Mouse (Mus musculus) CH12.LX (cell line): ENCODE measurements around the gene Smim15. TPM values are rescaled to one million over a fixed set of nuclear protein-coding genes. Genes with fewer than 3 reads are reported as not detected.

ENCODE experiments used
- DNase-seq: peaks from one replicate; pipeline ENCODE4 v3.0.0-alpha.2; 2013; ENCODE audit errors: extremely low read depth
- H3K27ac ChIP-seq: 2 replicates; pipeline ENCODE4 v1.5.1; 2012; ENCODE audit warnings: low read depth, mild to moderate bottlenecking, control low read depth, moderate library complexity; ENCODE audit not compliant: insufficient read depth
- H3K27me3 ChIP-seq: replicated peaks from 2 replicates; pipeline ENCODE3; 2012; ENCODE audit warnings: inconsistent platforms
- H3K36me3 ChIP-seq, 2 experiments: replicated peaks in 1 of 2; 2 replicates each; pipeline versions ENCODE3 to v1.6.1; 2012; ENCODE audit warnings: inconsistent platforms in 1 of 2, low read length in 1 of 2, mild to moderate bottlenecking in 1 of 2, mixed read lengths in 1 of 2, moderate library complexity in 1 of 2; ENCODE audit not compliant: control insufficient read depth in 1 of 2, insufficient read depth in 1 of 2
- H3K4me1 ChIP-seq, 2 experiments: 2 replicates each; pipeline ENCODE4 v1.6.1; 2012; ENCODE audit warnings: inconsistent platforms in 1 of 2, moderate library complexity in 1 of 2; ENCODE audit not compliant: insufficient read depth in 2 of 2, control insufficient read depth in 1 of 2
- H3K4me2 ChIP-seq: 2 replicates; pipeline ENCODE4 v1.6.1; 2012; ENCODE audit warnings: low read depth, mild to moderate bottlenecking, control low read depth; ENCODE audit not compliant: poor library complexity, insufficient read depth, severe bottlenecking
- H3K4me3 ChIP-seq, 3 experiments: fragments of 150-350 bp in 1 of 3; sonication (generic) in 1 of 3; replicated peaks in 1 of 3; 2 replicates each; pipeline versions ENCODE3 to v1.5.1; 2011 to 2012; ENCODE audit warnings: low read depth in 2 of 3, low read length in 2 of 3, mild to moderate bottlenecking in 2 of 3, moderate library complexity in 2 of 3, control low read depth in 1 of 3, improper control_type of control experiment in 1 of 3, inconsistent platforms in 1 of 3, mixed read lengths in 1 of 3; ENCODE audit not compliant: poor library complexity in 1 of 3
- H3K79me2 ChIP-seq: replicated peaks from 2 replicates; pipeline ENCODE4 v1.6.1; 2012; ENCODE audit warnings: mild to moderate bottlenecking, moderate library complexity; ENCODE audit not compliant: control insufficient read depth, poor library complexity, insufficient read depth, severe bottlenecking; ENCODE audit errors: extremely low read depth
- H3K9ac ChIP-seq: 2 replicates; pipeline ENCODE4 v1.6.1; 2012; ENCODE audit warnings: low read depth, mild to moderate bottlenecking, control low read depth, moderate library complexity; ENCODE audit not compliant: insufficient read depth
- H3K9me3 ChIP-seq: replicated peaks from 2 replicates; pipeline ENCODE3; 2012; ENCODE audit warnings: low read length, inconsistent platforms, mixed read lengths
- CHD1 ChIP-seq: IDR thresholded peaks from 2 replicates; pipeline ENCODE4 v1.6.1; 2012; ENCODE audit warnings: low read depth, low read length, improper control_type of control experiment, inconsistent platforms
- CTCF ChIP-seq, 2 experiments: IDR thresholded peaks in 1 of 2; conservative IDR thresholded peaks in 1 of 2; 2 replicates each; pipeline ENCODE4 v1.5.1; 2011 to 2012; ENCODE audit warnings: low read depth in 2 of 2, low read length in 2 of 2, improper control_type of control experiment in 1 of 2, inconsistent platforms in 1 of 2, mild to moderate bottlenecking in 1 of 2, moderate library complexity in 1 of 2
- ETS1 ChIP-seq: conservative IDR thresholded peaks from 2 replicates; pipeline ENCODE4 v1.6.1; 2012; ENCODE audit warnings: low read depth, mild to moderate bottlenecking, inconsistent platforms, low read length, improper control_type of control experiment, moderate library complexity
- GABPA ChIP-seq: IDR thresholded peaks from 2 replicates; pipeline ENCODE4 v1.6.1; 2012; ENCODE audit warnings: low read depth, low read length, improper control_type of control experiment, inconsistent platforms; ENCODE audit not compliant: insufficient replicate concordance
- HCFC1 ChIP-seq: IDR thresholded peaks from 2 replicates; pipeline ENCODE4 v1.6.1; 2012; ENCODE audit warnings: low read depth, mild to moderate bottlenecking, inconsistent platforms, low read length, improper control_type of control experiment
- MAFK ChIP-seq: IDR thresholded peaks from 2 replicates; pipeline ENCODE4 v1.6.1; 2011; ENCODE audit warnings: low read length, improper control_type of control experiment; ENCODE audit not compliant: insufficient replicate concordance
- MAX ChIP-seq: IDR thresholded peaks from 2 replicates; pipeline ENCODE4 v1.6.1; 2011; ENCODE audit warnings: low read length, improper control_type of control experiment
- MAZ ChIP-seq: IDR thresholded peaks from 2 replicates; pipeline ENCODE4 v1.6.1; 2012; ENCODE audit warnings: low read depth, mild to moderate bottlenecking, inconsistent platforms, low read length, improper control_type of control experiment, moderate library complexity
- MEF2A ChIP-seq: IDR thresholded peaks from 2 replicates; pipeline ENCODE4 v1.6.1; 2014; ENCODE audit warnings: low read depth, mild to moderate bottlenecking, inconsistent platforms, low read length, improper control_type of control experiment, borderline replicate concordance
- MXI1 ChIP-seq: IDR thresholded peaks from 2 replicates; pipeline ENCODE4 v1.6.1; 2011; ENCODE audit warnings: mild to moderate bottlenecking, low read depth, low read length, improper control_type of control experiment
- MYC ChIP-seq: IDR thresholded peaks from 2 replicates; pipeline ENCODE4 v1.6.1; 2011; ENCODE audit warnings: low read depth, mild to moderate bottlenecking, improper control_type of control experiment, low read length
- PAX5 ChIP-seq: IDR thresholded peaks from 2 replicates; pipeline ENCODE4 v1.6.1; 2012; ENCODE audit warnings: low read length, inconsistent platforms, mixed read lengths
- POLR2A ChIP-seq: IDR thresholded peaks from 2 replicates; pipeline ENCODE4 v1.6.1; 2011; ENCODE audit warnings: low read depth, mild to moderate bottlenecking, improper control_type of control experiment, low read length
- POLR2AphosphoS2 ChIP-seq: IDR thresholded peaks from 2 replicates; pipeline ENCODE4 v1.6.1; 2011; ENCODE audit warnings: low read depth, low read length, improper control_type of control experiment
- RAD21 ChIP-seq: IDR thresholded peaks from 2 replicates; pipeline ENCODE4 v1.6.1; 2011; ENCODE audit warnings: low read depth, mild to moderate bottlenecking, low read length, improper control_type of control experiment, moderate library complexity
- SIN3A ChIP-seq: IDR thresholded peaks from 2 replicates; pipeline ENCODE4 v1.6.1; 2012; ENCODE audit warnings: low read length, improper control_type of control experiment, inconsistent platforms
- SMC3 ChIP-seq: IDR thresholded peaks from 2 replicates; pipeline ENCODE4 v1.6.1; 2011; ENCODE audit warnings: low read depth, low read length, improper control_type of control experiment
- TBP ChIP-seq: conservative IDR thresholded peaks from 2 replicates; pipeline ENCODE4 v1.6.1; 2011; ENCODE audit warnings: low read depth, low read length, improper control_type of control experiment
- TCF12 ChIP-seq: IDR thresholded peaks from 2 replicates; pipeline ENCODE4 v1.6.1; 2014; ENCODE audit warnings: low read depth, mild to moderate bottlenecking, inconsistent platforms, low read length, improper control_type of control experiment
- UBTF ChIP-seq: IDR thresholded peaks from 2 replicates; pipeline ENCODE4 v1.6.1; 2012; ENCODE audit warnings: low read depth, mild to moderate bottlenecking, inconsistent platforms, low read length, improper control_type of control experiment, moderate library complexity
- USF1 ChIP-seq: IDR thresholded peaks from 2 replicates; pipeline ENCODE4 v1.6.1; 2014; ENCODE audit warnings: low read depth, mild to moderate bottlenecking, inconsistent platforms, low read length, improper control_type of control experiment
- ZKSCAN1 ChIP-seq: IDR thresholded peaks from 2 replicates; pipeline ENCODE4 v1.6.1; 2012; ENCODE audit warnings: low read depth, inconsistent platforms, low read length, improper control_type of control experiment, borderline replicate concordance
- ZMIZ1 ChIP-seq: IDR thresholded peaks from 2 replicates; pipeline ENCODE4 v1.6.1; 2012; ENCODE audit warnings: low read depth, mild to moderate bottlenecking, inconsistent platforms, low read length, improper control_type of control experiment
- ZNF384 ChIP-seq: IDR thresholded peaks from 2 replicates; pipeline ENCODE4 v1.6.1; 2012; ENCODE audit warnings: low read depth, low read length, improper control_type of control experiment, inconsistent platforms
- dilution Hi-C: fragments of 300-500 bp; cut with MboI; formaldehyde crosslinking; loops from 2 replicates; pipeline ENCODE4 v1.14.3; 2020; ENCODE audit warnings: low sequenced_read_pairs; ENCODE audit not compliant: extremely low pct_unique_long_range_greater_than_20kb, extremely low pct_ligation_motif_present
- in situ Hi-C: fragments of 300-500 bp; cut with MboI; formaldehyde crosslinking; loops from 3 replicates; pipeline ENCODE4 v1.14.3; 2019; ENCODE audit warnings: low sequenced_read_pairs, low pct_ligation_motif_present, low pct_unique_long_range_greater_than_20kb, mixed read lengths
- polyA plus RNA-seq: library from polyadenylated mRNA; unstranded; fragments of >175 nt; gene quantifications from 2 replicates; pipeline ENCODE4 v1.2.1, GENCODE M21; 2012; ENCODE audit warnings: low read depth; ENCODE audit not compliant: insufficient read length
- total RNA-seq, 2 experiments: library from RNA; depleted of rRNA; stranded (reverse); fragments of 300-350 nt in 1 of 2; fragments of >200 nt in 1 of 2; gene quantifications; 2 replicates each; pipeline ENCODE4 v1.2.3; 2012 to 2014

Smim15 gene
- total and polyA plus RNA-seq, 3 experiments, result 32.8 to 114 (median 62.8) TPM

- Histone ChIP-seq H3K79me2 (no peaks in the 10 kb centered on the region), H3K4me1 (no peaks in the 10 kb centered on the region), H3K9ac (no peak overlapping the region), H3K27me3 (no peaks in the 10 kb centered on the region), H3K36me3 (no peaks in the 10 kb centered on the region), H3K4me3 (no peak overlapping the region), H3K4me2 (no peak overlapping the region), H3K9me3 (peaks cover 4% of the 10 kb centered on the region), H3K27ac (no peak overlapping the region)
- in situ Hi-C loops (loop anchor here (10.0 kb wide), 1 partner anchor 568 kb away; no protein-coding TSS in a partner anchor), dilution Hi-C loops (no loop called here)
- DNase-seq, result no peak
- TF ChIP-seq USF1 (no peak), ZNF384 (no peak), POLR2A (no peak), UBTF (no peak), ZMIZ1 (no peak)
Observed at GRCm38 (mm10) chr13:108032789-108033188, 11.5 kb upstream of the Smim15 start.

- no peak for TF ChIP-seq CHD1
- TF ChIP-seq ZMIZ1, result no peak
- TF ChIP-seq RAD21, result no peak
- no peak for TF ChIP-seq MEF2A
- TF ChIP-seq ZKSCAN1, result no peak
- TF ChIP-seq ETS1, result no peak
- no peak for TF ChIP-seq TBP
- TF ChIP-seq TCF12, result no peak
- TF ChIP-seq CTCF (conservative IDR thresholded peaks at IDR 0.05 in 1 of 2, IDR thresholded peaks at IDR 0.05 in 1 of 2; ENCODE audit: low read depth in 2 of 2, low read length in 2 of 2), result no peak
- TF ChIP-seq POLR2A, result no peak
- TF ChIP-seq MAFK, result no peak
- no peak for TF ChIP-seq ZNF384
- H3K4me3 ChIP-seq, result no peak overlapping the region
- H3K9ac ChIP-seq, result no peak overlapping the region
- H3K27me3 ChIP-seq, result no peaks in the 10 kb centered on the region
- no peak overlapping the region for H3K27ac ChIP-seq
- peaks cover 0 to 25% of the 10 kb centered on the region in 2 experiments; a peak in 2 of 4 replicates for H3K4me1 ChIP-seq
- H3K9me3 ChIP-seq, result no peaks in the 10 kb centered on the region
- dilution Hi-C loops (no loop called here), in situ Hi-C loops (loop anchor here (10.0 kb wide), 1 partner anchor 575 kb away; no protein-coding TSS in a partner anchor)
- H3K36me3 ChIP-seq, result peaks cover 0 to 6% of the 10 kb centered on the region in 2 experiments
- H3K4me2 ChIP-seq, result no peak overlapping the region
- no peak for DNase-seq
- peaks cover 13% of the 10 kb centered on the region for H3K79me2 ChIP-seq
Observed at GRCm38 (mm10) chr13:108039375-108039774, 4.9 kb upstream of the Smim15 start.

- H3K4me1 ChIP-seq, result peaks cover 0 to 25% of the 10 kb centered on the region in 2 experiments; a peak in 2 of 4 replicates
- no peak overlapping the region for H3K9ac ChIP-seq
- H3K27me3 ChIP-seq, result no peaks in the 10 kb centered on the region
- H3K4me2 ChIP-seq, result no peak overlapping the region
- no peak for DNase-seq
- in situ Hi-C loops, result loop anchor here (5.0 to 10.0 kb wide), 2 partner anchors 148 to 575 kb away; no protein-coding TSS in a partner anchor
- TF ChIP-seq MYC, result no peak
- TF ChIP-seq PAX5, result no peak
- TF ChIP-seq MAZ, result no peak
- TF ChIP-seq TCF12, result no peak
- no peak for TF ChIP-seq SIN3A
- no peak for TF ChIP-seq MAFK
- no peak for TF ChIP-seq GABPA
- no peak for TF ChIP-seq SMC3
- no peak for TF ChIP-seq ZMIZ1
- TF ChIP-seq RAD21, result no peak
- no peak for TF ChIP-seq POLR2AphosphoS2
- no peak for TF ChIP-seq CTCF (conservative IDR thresholded peaks at IDR 0.05 in 1 of 2, IDR thresholded peaks at IDR 0.05 in 1 of 2; ENCODE audit: low read depth in 2 of 2, low read length in 2 of 2)
- TF ChIP-seq POLR2A, result no peak
- TF ChIP-seq ZNF384, result no peak
- no peak for TF ChIP-seq HCFC1
- TF ChIP-seq CHD1, result no peak
- TF ChIP-seq MAX, result no peak
- no peak for TF ChIP-seq MXI1
- TF ChIP-seq, all 38 proteins: peak for 0
- dilution Hi-C loops, result no loop called here
- H3K4me3 ChIP-seq, result no peak overlapping the region
- H3K27ac ChIP-seq, result no peak overlapping the region
- peaks cover 0 to 6% of the 10 kb centered on the region in 2 experiments for H3K36me3 ChIP-seq
- H3K79me2 ChIP-seq, result peaks cover 16% of the 10 kb centered on the region
- no peaks in the 10 kb centered on the region for H3K9me3 ChIP-seq
Observed at GRCm38 (mm10) chr13:108039902-108040301, 4.3 kb upstream of the Smim15 start.
